Comparison of ENCODE assay signal across 8 mouse cellular contexts in the genomic region with DNA sequence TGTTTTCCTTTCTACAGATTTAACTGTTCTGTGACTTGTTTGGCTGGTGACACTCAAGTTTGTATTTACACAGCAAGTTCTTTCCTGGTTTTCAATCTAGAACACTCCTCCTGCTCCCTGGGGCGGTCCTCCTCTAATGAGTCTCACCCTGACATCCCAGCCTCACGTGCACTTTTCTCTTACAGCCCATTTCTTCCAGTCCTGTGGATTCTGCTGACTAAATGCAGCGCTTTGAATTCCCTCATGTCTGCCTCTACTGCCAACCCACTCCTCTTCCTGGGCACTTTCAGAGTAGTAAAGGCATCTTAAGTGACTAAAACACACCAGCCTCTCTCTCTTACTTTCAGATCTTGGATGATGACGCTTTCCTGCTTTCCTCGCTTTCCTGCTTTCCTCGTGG. TPM values are rescaled to one million over a fixed set of nuclear protein-coding genes. Genes with fewer than 3 reads are reported as not detected.
DNase-seq lines count a peak whose midpoint lies in the region; ATAC-seq and TF ChIP-seq lines count a peak whose summit lies in the region.

No protein-coding gene starts in this region.

- H3K27ac ChIP-seq in heart, adult 2 months: peak overlapping the region; percentile 91
- peak overlapping the region; percentile 78 for H3K27ac ChIP-seq in hindbrain, embryonic 14.5 days
- peak overlapping the region; percentile 86 for H3K27ac ChIP-seq in liver, embryonic 11.5 days (ENCODE audit: low read depth, low read length)
- peak overlapping the region; percentile 85 for H3K27ac ChIP-seq in stomach, embryonic 14.5 days (ENCODE audit: low read length)

- TF ChIP-seq CTCF in heart, adult 2 months (IDR thresholded peaks at IDR 0.05): no peak

- ATAC-seq in hindbrain, embryonic 14.5 days (ENCODE audit: low FRiP score): no peak
- no peak for ATAC-seq in liver, embryonic 11.5 days (replicated peaks; ENCODE audit: low FRiP score)
- no peak for ATAC-seq in stomach, embryonic 14.5 days (ENCODE audit: insufficient number of reproducible peaks, insufficient read depth, low FRiP score, low read depth)

- no peak for TF ChIP-seq POLR2A in heart, adult 2 months (IDR thresholded peaks at IDR 0.05; ENCODE audit: insufficient read depth, low read depth, low read length)

- TF ChIP-seq EP300 in heart, adult 2 months (IDR thresholded peaks at IDR 0.05; ENCODE audit: insufficient read depth, low read depth, low read length): no peak

- H3K4me2 ChIP-seq in hindbrain, embryonic 14.5 days (replicated peaks): peak overlapping the region; percentile 67
- H3K4me2 ChIP-seq in liver, embryonic 11.5 days: peak overlapping the region; percentile 96
- peak overlapping the region; percentile 76 for H3K4me2 ChIP-seq in stomach, embryonic 14.5 days (replicated peaks; ENCODE audit: low read depth, low read length)

- peaks cover 5% of the 10 kb centered on the region for H3K4me1 ChIP-seq in heart, adult 2 months (ENCODE audit: control insufficient read depth, insufficient read depth, low read length)
- peaks cover 10% of the 10 kb centered on the region; the same call in 1 of the 2 replicates for H3K4me1 ChIP-seq in hindbrain, embryonic 14.5 days (replicated peaks; ENCODE audit: control insufficient read depth, insufficient read depth, low read length)
- peaks cover 33% of the 10 kb centered on the region for H3K4me1 ChIP-seq in liver, embryonic 11.5 days (replicated peaks; ENCODE audit: control insufficient read depth, insufficient read depth, low read length)
- peaks cover 6% of the 10 kb centered on the region; the same call in 1 of the 2 replicates for H3K4me1 ChIP-seq in stomach, embryonic 14.5 days (ENCODE audit: control insufficient read depth, insufficient read depth, low read length)

- no peaks in the 10 kb centered on the region for H3K27me3 ChIP-seq in heart, adult 2 months (ENCODE audit: control insufficient read depth, insufficient read depth, low read length)
- H3K27me3 ChIP-seq in hindbrain, embryonic 14.5 days (ENCODE audit: control insufficient read depth, insufficient read depth, low read length): no peaks in the 10 kb centered on the region
- no peaks in the 10 kb centered on the region for H3K27me3 ChIP-seq in liver, embryonic 11.5 days (replicated peaks; ENCODE audit: control insufficient read depth, insufficient read depth, low read length)
- H3K27me3 ChIP-seq in stomach, embryonic 14.5 days (ENCODE audit: control insufficient read depth, insufficient read depth, low read length): no peaks in the 10 kb centered on the region

- DNase-seq in heart, adult 2 months: no peak
- DNase-seq in heart, postnatal 4 days: no peak
- DNase-seq in NIH3T3 (ENCODE audit: low read depth): peak; percentile 53
- peak; percentile 30 for DNase-seq in hindbrain, embryonic 14.5 days (ENCODE audit: low spot score)
- no peak for DNase-seq in liver, embryonic 11.5 days (ENCODE audit: low spot score)
- DNase-seq in cerebellum, adult 11 months: no peak
- no peak for DNase-seq in adrenal gland, postnatal 4 days (ENCODE audit: low spot score in 2 of 2)

- peak overlapping the region; percentile 68 for H3K4me3 ChIP-seq in heart, adult 2 months
- H3K4me3 ChIP-seq in hindbrain, embryonic 14.5 days (replicated peaks; ENCODE audit: low read length): peak overlapping the region; percentile 59
- peak overlapping the region; percentile 76 for H3K4me3 ChIP-seq in liver, embryonic 11.5 days (ENCODE audit: low read depth, low read length)
- H3K4me3 ChIP-seq in stomach, embryonic 14.5 days (ENCODE audit: low read depth, low read length): peak overlapping the region; percentile 65

- H3K79me2 ChIP-seq in heart, adult 2 months (replicated peaks; ENCODE audit: control insufficient read depth, insufficient read depth, low read length): no peaks in the 10 kb centered on the region

- no peaks in the 10 kb centered on the region for H3K9me3 ChIP-seq in hindbrain, embryonic 14.5 days (ENCODE audit: control insufficient read depth, low read length)
- H3K9me3 ChIP-seq in liver, embryonic 11.5 days (ENCODE audit: control insufficient read depth, low read length): no peaks in the 10 kb centered on the region
- no peaks in the 10 kb centered on the region for H3K9me3 ChIP-seq in stomach, embryonic 14.5 days (ENCODE audit: control insufficient read depth, low read depth, low read length)

- peak overlapping the region; percentile 61 for H3K9ac ChIP-seq in heart, adult 2 months (ENCODE audit: low read depth, low read length)
- peak overlapping the region; percentile 68 for H3K9ac ChIP-seq in hindbrain, embryonic 14.5 days
- H3K9ac ChIP-seq in liver, embryonic 11.5 days (ENCODE audit: low read depth, low read length): peak overlapping the region; percentile 86
- peak overlapping the region; percentile 77 for H3K9ac ChIP-seq in stomach, embryonic 14.5 days (replicated peaks; ENCODE audit: low read depth, low read length)

- no peaks in the 10 kb centered on the region for H3K36me3 ChIP-seq in heart, adult 2 months (ENCODE audit: control insufficient read depth, insufficient read depth, low read length)
- H3K36me3 ChIP-seq in hindbrain, embryonic 14.5 days (replicated peaks; ENCODE audit: control insufficient read depth, insufficient read depth): no peaks in the 10 kb centered on the region
- no peaks in the 10 kb centered on the region for H3K36me3 ChIP-seq in liver, embryonic 11.5 days (ENCODE audit: control insufficient read depth, insufficient read depth, low read length)
- no peaks in the 10 kb centered on the region for H3K36me3 ChIP-seq in stomach, embryonic 14.5 days (ENCODE audit: control insufficient read depth, insufficient read depth, low read length)

- intact Hi-C loops in heart, adult 2 months (cut with DNase I): no loop called here

- 6% methylated on average over 6 of the region's 6 CpGs for WGBS in heart, adult 2 months
- WGBS in hindbrain, embryonic 14.5 days: 6% methylated on average over 6 of the region's 6 CpGs
- WGBS in liver, embryonic 11.5 days: 19% methylated on average over 6 of the region's 6 CpGs
- 5% methylated on average over 6 of the region's 6 CpGs for WGBS in stomach, embryonic 14.5 days

RNA-seq across cellular contexts. Expression of gene Gss, which starts 0.9 kb away (rescaled TPM):
- total RNA-seq in heart, adult 2 months (2021): 10 to 100 TPM; 13.0 to 14.0 TPM
- 14.0 and 15.3 TPM in 2 replicates for polyA plus RNA-seq in heart, adult 2 months (2012; rRNA removed)
- total RNA-seq in heart, postnatal 4 days (2021): 10 to 100 TPM; 17.3 to 18.2 TPM
- 14.3 and 15.3 TPM in 2 replicates for polyA plus RNA-seq in hindbrain, embryonic 14.5 days (2014; fragmentation: Nextera tagmentation; extraction: Ambion mirVana)
- 59.7 and 60.5 TPM in 2 replicates for polyA plus RNA-seq in liver, embryonic 11.5 days (2014; fragmentation: Nextera tagmentation; extraction: Ambion mirVana)
- polyA plus RNA-seq in stomach, embryonic 14.5 days (2014; fragmentation: Nextera tagmentation; extraction: Ambion mirVana): 24.2 and 26.1 TPM in 2 replicates
- 10 to 100 TPM; 38.7 to 39.6 TPM for total RNA-seq in adrenal gland, postnatal 4 days (2021)

RNA-seq across cellular contexts. Expression of gene Myh7b, which starts 19.3 kb away (rescaled TPM):
- 10 to 100 TPM; 28.6 to 43.2 TPM for total RNA-seq in heart, adult 2 months (2021)
- polyA plus RNA-seq in heart, adult 2 months (2012; rRNA removed): 38.2 and 41.6 TPM in 2 replicates
- total RNA-seq in heart, postnatal 4 days (2021): 10 to 100 TPM; 60.5 to 63.8 TPM
- polyA plus RNA-seq in hindbrain, embryonic 14.5 days (2014; fragmentation: Nextera tagmentation; extraction: Ambion mirVana): 0.40 and 0.99 TPM in 2 replicates
- polyA plus RNA-seq in liver, embryonic 11.5 days (2014; fragmentation: Nextera tagmentation; extraction: Ambion mirVana): 4.3 and 5.3 TPM in 2 replicates
- polyA plus RNA-seq in stomach, embryonic 14.5 days (2014; fragmentation: Nextera tagmentation; extraction: Ambion mirVana): 0.39 and 0.76 TPM in 2 replicates
- 1 to 10 TPM in 1 of 2 experiments, under 1 TPM in 1; 0.62 to 1.8 TPM for total RNA-seq in adrenal gland, postnatal 4 days (2021)

Comparison
In these comparisons a context has a peak if more than half of its experiments do, and no peak if none do; other contexts are left out.
1. DNase-seq: peak in NIH3T3 (single experiment) and hindbrain, embryonic 14.5 days (single experiment); none in heart, adult 2 months (0 of 2), heart, postnatal 4 days (single experiment), liver, embryonic 11.5 days (single experiment), cerebellum, adult 11 months (single experiment) and adrenal gland, postnatal 4 days (0 of 2).
2. Peak in every context shown above with its lines, with median percentiles within 50 percentile points of each other: H3K27ac ChIP-seq, H3K4me3 ChIP-seq, H3K9ac ChIP-seq and H3K4me2 ChIP-seq.